ENCODE assay signal across 8 mouse cellular contexts in the genomic region with DNA sequence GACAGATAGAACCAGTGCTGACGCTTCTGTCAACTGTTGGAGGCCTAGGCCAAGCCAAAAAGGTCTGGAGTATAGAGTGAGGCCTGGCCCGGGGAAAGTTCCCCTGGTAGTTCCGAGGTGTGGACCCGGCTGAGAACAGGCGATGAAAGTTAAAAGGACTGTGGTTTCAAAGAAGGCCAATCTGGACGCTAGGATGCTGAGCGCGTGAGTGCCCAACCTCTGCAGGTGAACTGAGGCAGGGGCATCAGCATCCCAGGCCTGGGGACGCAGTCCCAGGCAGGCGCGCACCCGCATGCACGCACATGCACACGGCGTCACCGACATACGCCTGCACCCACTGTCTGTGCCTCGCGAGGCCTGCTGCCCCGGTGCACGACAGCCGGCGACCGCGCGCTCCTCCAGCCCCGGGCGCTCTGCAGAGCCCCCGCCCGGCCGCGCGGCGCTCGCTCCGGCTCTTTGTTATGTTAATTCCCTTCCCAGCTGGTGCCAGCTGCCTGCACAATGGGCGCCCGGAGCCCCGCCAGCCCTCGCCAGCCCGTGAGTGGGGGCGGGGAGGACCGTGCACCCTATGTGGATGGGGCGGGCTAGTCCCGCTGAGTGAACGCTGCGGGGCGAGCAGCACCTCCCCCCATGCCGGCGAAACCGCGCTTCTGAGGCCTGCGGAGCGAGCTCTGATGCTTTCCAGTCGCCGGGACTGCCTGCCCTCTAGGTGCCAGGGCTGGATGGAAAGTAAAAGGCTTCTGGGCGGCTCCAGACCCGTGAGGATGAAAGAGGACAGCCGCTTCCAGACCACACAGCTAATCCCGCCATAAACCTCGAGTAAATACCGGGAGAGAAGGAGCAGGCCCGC. TPM values are rescaled to one million over a fixed set of nuclear protein-coding genes. Genes with fewer than 3 reads are reported as not detected.
A peak's percentile ranks its signal among the peaks of the same experiment; 100 is the strongest.
DNase-seq lines count a peak whose midpoint lies in the region; ATAC-seq lines count a peak whose summit lies in the region.

No protein-coding gene starts in this region.

- peak overlapping the region; percentile 47 for H3K9ac ChIP-seq in kidney, embryonic 15.5 days
- peak overlapping the region; percentile 70 for H3K9ac ChIP-seq in limb, embryonic 13.5 days

- 2% methylated on average over 63 of the region's 63 CpGs for WGBS in kidney, embryonic 15.5 days
- WGBS in limb, embryonic 13.5 days, result 2% methylated on average over 63 of the region's 63 CpGs

- H3K36me3 ChIP-seq in kidney, embryonic 15.5 days, result no peaks in the 10 kb centered on the region
- H3K36me3 ChIP-seq in limb, embryonic 13.5 days, result peaks cover 4% of the 10 kb centered on the region; the same call in 1 of the 2 replicates

- H3K4me1 ChIP-seq in kidney, embryonic 15.5 days, result peaks cover 50% of the 10 kb centered on the region
- peaks cover 55% of the 10 kb centered on the region for H3K4me1 ChIP-seq in limb, embryonic 13.5 days

- peak; percentile 68 for ATAC-seq in kidney, embryonic 15.5 days (replicated peaks; ENCODE audit: low FRiP score)
- peak; percentile 84 for ATAC-seq in limb, embryonic 13.5 days (ENCODE audit: low FRiP score, low read depth)

- no peaks in the 10 kb centered on the region for H3K9me3 ChIP-seq in kidney, embryonic 15.5 days (replicated peaks)
- no peaks in the 10 kb centered on the region for H3K9me3 ChIP-seq in limb, embryonic 13.5 days

- peaks cover 34% of the 10 kb centered on the region for H3K27me3 ChIP-seq in kidney, embryonic 15.5 days
- peaks cover 7% of the 10 kb centered on the region; the same call in 1 of the 2 replicates for H3K27me3 ChIP-seq in limb, embryonic 13.5 days

- H3K4me2 ChIP-seq in kidney, embryonic 15.5 days, result peak overlapping the region; percentile 77
- peak overlapping the region; percentile 79 for H3K4me2 ChIP-seq in limb, embryonic 13.5 days (replicated peaks)

- peak overlapping the region; percentile 44 for H3K4me3 ChIP-seq in kidney, embryonic 15.5 days (replicated peaks)
- H3K4me3 ChIP-seq in limb, embryonic 13.5 days, result peak overlapping the region; percentile 43

- peak overlapping the region; percentile 70 for H3K27ac ChIP-seq in kidney, embryonic 15.5 days
- H3K27ac ChIP-seq in limb, embryonic 13.5 days, result peak overlapping the region; percentile 94

- DNase-seq in gastrocnemius, postnatal 10 days, result peak; percentile 55
- no peak for DNase-seq in gastrocnemius, postnatal 25 days
- peak; percentile 80 for DNase-seq in cerebellum, adult 9-11 months
- peak; percentile 47 to 59 for DNase-seq in frontal cortex, postnatal 25 days (ENCODE audit: low spot score in 2 of 2)
- DNase-seq in neural tube, embryonic 10.5 days (ENCODE audit: extremely low spot score, low spot score), result peak; percentile 88
- DNase-seq in thymus, postnatal 0 days (ENCODE audit: low spot score), result peak; percentile 70

RNA-seq across cellular contexts. Expression of gene Sertad4, which starts 21.0 kb away (rescaled TPM):
- 10 to 100 TPM; 11.4 to 17.5 TPM for total RNA-seq in gastrocnemius, postnatal 10 days (2021)
- total RNA-seq in gastrocnemius, postnatal 25 days (2021), result 1 to 10 TPM; 3.4 to 3.7 TPM
- 22.9 TPM in 2 replicates for polyA plus RNA-seq in kidney, embryonic 15.5 days (2015; fragmentation: Nextera tagmentation; extraction: Ambion mirVana)
- polyA plus RNA-seq in limb, embryonic 13.5 days (2015; fragmentation: Nextera tagmentation; extraction: Ambion mirVana), result 65.4 and 75.3 TPM in 2 replicates
- polyA plus RNA-seq in thymus, postnatal 0 days (2015; fragmentation: Nextera tagmentation; extraction: Ambion mirVana), result 2.6 and 3.2 TPM in 2 replicates
